Mouse (Mus musculus) limb, embryonic 15.5 days (tissue): Measurements from ENCODE around the gene Lamtor1. TPM values are rescaled to one million over a fixed set of nuclear protein-coding genes. Genes with fewer than 3 reads are reported as not detected.

ENCODE experiments used
- ATAC-seq: fragments of 200-750 bp; cut with Nextera tagmentation; 2 replicates; pipeline ENCODE4 v1.8.0; 2017; ENCODE audit warnings: low read depth, moderate TSS enrichment; ENCODE audit not compliant: insufficient number of reproducible peaks, low FRiP score, low TSS enrichment
- H3K27ac ChIP-seq: fragments of 300-500 bp; sonication (generic); 2 replicates; pipeline ENCODE4 v1.5.1; 2015; ENCODE audit warnings: moderate library complexity, mild to moderate bottlenecking, inconsistent platforms
- H3K27me3 ChIP-seq: fragments of 300-500 bp; sonication (generic); 2 replicates; pipeline ENCODE4 v1.6.1; 2015; ENCODE audit warnings: inconsistent platforms
- H3K36me3 ChIP-seq: fragments of 300-500 bp; sonication (generic); 2 replicates; pipeline ENCODE4 v1.6.1; 2015; ENCODE audit warnings: inconsistent platforms
- H3K4me1 ChIP-seq: fragments of 300-500 bp; sonication (generic); 2 replicates; pipeline ENCODE4 v1.6.1; 2015; ENCODE audit warnings: inconsistent platforms
- H3K4me2 ChIP-seq: fragments of 300-500 bp; sonication (generic); 2 replicates; pipeline ENCODE4 v1.6.1; 2015; ENCODE audit warnings: mild to moderate bottlenecking, inconsistent platforms
- H3K4me3 ChIP-seq: fragments of 300-500 bp; sonication (generic); 2 replicates; pipeline ENCODE4 v1.5.1; 2015; ENCODE audit warnings: mild to moderate bottlenecking, inconsistent platforms
- H3K9ac ChIP-seq: fragments of 300-500 bp; sonication (generic); 2 replicates; pipeline ENCODE4 v1.6.1; 2015; ENCODE audit warnings: inconsistent platforms
- H3K9me3 ChIP-seq: fragments of 300-500 bp; sonication (generic); 2 replicates; pipeline ENCODE4 v1.6.1; 2016; ENCODE audit warnings: inconsistent platforms
- WGBS: fragments of 180-500 bp; shearing (Covaris S2); methylation state at CpG from one replicate; pipeline ENCODE4 v1.1.7; 2015; 5-methylcytosine and 5-hydroxymethylcytosine counted together
- polyA plus RNA-seq: library from polyadenylated mRNA; unstranded; fragments of >200 nt; fragmentation: Nextera tagmentation; extraction: Ambion mirVana; gene quantifications from 2 replicates; pipeline ENCODE4 v1.2.1, GENCODE M21; 2015

The Lamtor1 gene
- polyA plus RNA-seq, 1 experiment from 2014 or later: 166 TPM

- no peaks in the 10 kb centered on the region for H3K9me3 ChIP-seq
- WGBS: 83% methylated on average over 3 of the region's 3 CpGs
- H3K27me3 ChIP-seq: no peaks in the 10 kb centered on the region
- no peak overlapping the region for H3K4me2 ChIP-seq
- no peak overlapping the region for H3K27ac ChIP-seq
- no peak overlapping the region for H3K4me3 ChIP-seq
- no peaks in the 10 kb centered on the region for H3K36me3 ChIP-seq
- no peaks in the 10 kb centered on the region for H3K4me1 ChIP-seq
- no peak for ATAC-seq
- no peak overlapping the region for H3K9ac ChIP-seq
Measured at GRCm38 (mm10) chr7:101871296-101871695, 34.4 kb upstream of the Lamtor1 start.

- Histone ChIP-seq H3K27ac (no peak overlapping the region), H3K4me2 (no peak overlapping the region), H3K27me3 (no peaks in the 10 kb centered on the region), H3K9ac (no peak overlapping the region), H3K9me3 (no peaks in the 10 kb centered on the region), H3K4me1 (no peaks in the 10 kb centered on the region), H3K36me3 (no peaks in the 10 kb centered on the region), H3K4me3 (no peak overlapping the region)
- ATAC-seq: no peak
- WGBS: 94% methylated on average over 1 of the region's 1 CpGs
Measured at GRCm38 (mm10) chr7:101875978-101876377, 29.7 kb upstream of the Lamtor1 start.

GRCm38 (mm10) chr7:101880855-101881254 is 24.8 kb upstream of the Lamtor1 start:
- H3K27me3 ChIP-seq: no peaks in the 10 kb centered on the region
- no peak overlapping the region for H3K4me2 ChIP-seq
- WGBS: 74% methylated on average over 4 of the region's 4 CpGs
- no peak overlapping the region for H3K4me3 ChIP-seq
- H3K4me1 ChIP-seq: no peaks in the 10 kb centered on the region
- H3K9ac ChIP-seq: no peak overlapping the region
- ATAC-seq: no peak
- H3K27ac ChIP-seq: no peak overlapping the region
- no peaks in the 10 kb centered on the region for H3K36me3 ChIP-seq
- H3K9me3 ChIP-seq: no peaks in the 10 kb centered on the region

GRCm38 (mm10) chr7:101882413-101883154 is 23.1 kb upstream of the Lamtor1 start:
- no peaks in the 10 kb centered on the region for H3K36me3 ChIP-seq
- ATAC-seq: no peak
- no peak overlapping the region for H3K9ac ChIP-seq
- H3K4me1 ChIP-seq: no peaks in the 10 kb centered on the region
- no peaks in the 10 kb centered on the region for H3K9me3 ChIP-seq
- no peak overlapping the region for H3K4me3 ChIP-seq
- WGBS: 71% methylated on average over 9 of the region's 9 CpGs
- no peaks in the 10 kb centered on the region for H3K27me3 ChIP-seq
- H3K27ac ChIP-seq: no peak overlapping the region
- no peak overlapping the region for H3K4me2 ChIP-seq

GRCm38 (mm10) chr7:101884160-101884559 is 21.5 kb upstream of the Lamtor1 start:
- no peak overlapping the region for H3K4me3 ChIP-seq
- H3K27me3 ChIP-seq: no peaks in the 10 kb centered on the region
- no peaks in the 10 kb centered on the region for H3K9me3 ChIP-seq
- H3K27ac ChIP-seq: no peak overlapping the region
- H3K4me1 ChIP-seq: no peaks in the 10 kb centered on the region
- no peak overlapping the region for H3K9ac ChIP-seq
- WGBS: 84% methylated on average over 4 of the region's 4 CpGs
- no peak for ATAC-seq
- H3K4me2 ChIP-seq: no peak overlapping the region
- no peaks in the 10 kb centered on the region for H3K36me3 ChIP-seq

- Histone ChIP-seq H3K9ac (no peak overlapping the region), H3K27ac (no peak overlapping the region), H3K9me3 (no peaks in the 10 kb centered on the region), H3K36me3 (no peaks in the 10 kb centered on the region), H3K27me3 (no peaks in the 10 kb centered on the region), H3K4me1 (no peaks in the 10 kb centered on the region), H3K4me2 (no peak overlapping the region), H3K4me3 (no peak overlapping the region)
- no peak for ATAC-seq
- 83% methylated on average over 6 of the region's 6 CpGs for WGBS
Measured at GRCm38 (mm10) chr7:101886274-101886673, 19.4 kb upstream of the Lamtor1 start.

- H3K4me1 ChIP-seq: no peaks in the 10 kb centered on the region
- H3K36me3 ChIP-seq: no peaks in the 10 kb centered on the region
- no peaks in the 10 kb centered on the region for H3K27me3 ChIP-seq
- H3K4me3 ChIP-seq: no peak overlapping the region
- H3K9me3 ChIP-seq: no peaks in the 10 kb centered on the region
- WGBS: 82% methylated on average over 4 of the region's 4 CpGs
- H3K9ac ChIP-seq: no peak overlapping the region
- no peak overlapping the region for H3K4me2 ChIP-seq
- ATAC-seq: no peak
- no peak overlapping the region for H3K27ac ChIP-seq
Measured at GRCm38 (mm10) chr7:101888460-101888859, 17.2 kb upstream of the Lamtor1 start.

- Histone ChIP-seq H3K27me3 (no peaks in the 10 kb centered on the region), H3K4me2 (peak overlapping the region; percentile 36), H3K9ac (no peak overlapping the region), H3K27ac (peak overlapping the region; percentile 96), H3K4me3 (peak overlapping the region; percentile 65), H3K9me3 (no peaks in the 10 kb centered on the region), H3K4me1 (peaks cover 6% of the 10 kb centered on the region; the same call in 1 of the 2 replicates), H3K36me3 (peaks cover 5% of the 10 kb centered on the region; the same call in 1 of the 2 replicates)
- WGBS: 35% methylated on average over 9 of the region's 9 CpGs
- no peak for ATAC-seq
Measured at GRCm38 (mm10) chr7:101895695-101896094, 10.0 kb upstream of the Lamtor1 start.

- peak; percentile 99 for ATAC-seq
- H3K27ac ChIP-seq: peak overlapping the region; percentile 96
Measured at GRCm38 (mm10) chr7:101896104-101897066, 9.3 kb upstream of the Lamtor1 start.

GRCm38 (mm10) chr7:101900331-101901097 is 5.2 kb upstream of the Lamtor1 start:
- WGBS: 88% methylated on average over 16 of the region's 16 CpGs
- no peak for ATAC-seq
- no peak overlapping the region for H3K9ac ChIP-seq
- H3K4me2 ChIP-seq: no peak overlapping the region
- no peak overlapping the region for H3K4me3 ChIP-seq
- no peaks in the 10 kb centered on the region for H3K9me3 ChIP-seq
- H3K36me3 ChIP-seq: peaks cover 14% of the 10 kb centered on the region; the same call in 1 of the 2 replicates
- no peaks in the 10 kb centered on the region for H3K27me3 ChIP-seq
- H3K4me1 ChIP-seq: peaks cover 10% of the 10 kb centered on the region; the same call in 1 of the 2 replicates
- H3K27ac ChIP-seq: no peak overlapping the region

More at GRCm38 (mm10) chr7:101896104-101897066, 9.3 kb upstream of the Lamtor1 start:
- Histone ChIP-seq H3K9me3 (no peaks in the 10 kb centered on the region), H3K9ac (peak overlapping the region; percentile 31; the same call in 1 of the 2 replicates), H3K4me3 (peak overlapping the region; percentile 65), H3K4me1 (peaks cover 6% of the 10 kb centered on the region; the same call in 1 of the 2 replicates), H3K27me3 (no peaks in the 10 kb centered on the region), H3K4me2 (peak overlapping the region; percentile 49), H3K36me3 (peaks cover 8% of the 10 kb centered on the region; the same call in 1 of the 2 replicates)
- WGBS: under 1% methylated on average over 57 of the region's 57 CpGs

- 94% methylated on average over 10 of the region's 10 CpGs for WGBS
- H3K9ac ChIP-seq: no peak overlapping the region
- no peak overlapping the region for H3K4me2 ChIP-seq
- H3K27ac ChIP-seq: no peak overlapping the region
- H3K27me3 ChIP-seq: no peaks in the 10 kb centered on the region
- no peak overlapping the region for H3K4me3 ChIP-seq
- H3K36me3 ChIP-seq: peaks cover 14% of the 10 kb centered on the region; the same call in 1 of the 2 replicates
- no peak for ATAC-seq
- peaks cover 15% of the 10 kb centered on the region for H3K4me1 ChIP-seq
- no peaks in the 10 kb centered on the region for H3K9me3 ChIP-seq
Measured at GRCm38 (mm10) chr7:101901969-101902368, 3.7 kb upstream of the Lamtor1 start.
